Mouse (Mus musculus) ovary, postnatal 10 days (tissue): Measurements from ENCODE around the gene Trim13.
"Not testable (repeated sequence)": the region's sequence is repeated elsewhere in the genome, so short reads cannot be mapped to it uniquely, and the experiment has no call there.

ENCODE experiments used
- DNase-seq: peaks from one replicate; pipeline ENCODE4 v3.0.0; 2022; ENCODE audit warnings: low spot score

The Trim13 gene

GRCm38 (mm10) chr14:61597968-61598367, at the start of gene Trim13:
Gene Trim13, plus strand, starts transcription at chr14:61598247.
- no peak for DNase-seq

DNA sequence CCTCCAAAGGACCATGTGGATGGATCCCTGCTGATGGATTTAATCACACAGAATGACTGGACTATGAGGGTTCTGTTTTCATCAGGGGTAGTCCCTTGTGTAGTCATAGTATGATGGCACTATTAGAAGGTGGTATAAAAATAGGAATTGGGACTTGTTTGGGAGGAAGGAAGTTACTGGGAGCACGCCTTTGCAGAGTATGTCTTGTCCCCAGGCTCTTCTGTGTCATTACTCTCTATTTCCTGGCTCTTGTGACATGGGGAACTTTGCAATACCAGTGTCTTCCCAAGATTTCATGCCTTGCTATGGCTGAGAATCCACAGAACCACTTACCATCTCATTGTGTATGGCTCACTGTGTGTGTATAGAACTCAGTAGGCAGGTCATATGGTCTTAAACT, 49.4 kb upstream of the Trim13 start:
- no peak for DNase-seq

GRCm38 (mm10) chr14:61555931-61556288, 42.1 kb upstream of the Trim13 start:
- no peak for DNase-seq

- DNase-seq, result peak; percentile 85
Measured at GRCm38 (mm10) chr14:61556289-61557147, 41.5 kb upstream of the Trim13 start, which contains the start of gene Spryd7. Gene Spryd7, minus strand, starts transcription at chr14:61556886.

- no peak for DNase-seq
Measured at GRCm38 (mm10) chr14:61558901-61559300, 39.1 kb upstream of the Trim13 start.

DNA sequence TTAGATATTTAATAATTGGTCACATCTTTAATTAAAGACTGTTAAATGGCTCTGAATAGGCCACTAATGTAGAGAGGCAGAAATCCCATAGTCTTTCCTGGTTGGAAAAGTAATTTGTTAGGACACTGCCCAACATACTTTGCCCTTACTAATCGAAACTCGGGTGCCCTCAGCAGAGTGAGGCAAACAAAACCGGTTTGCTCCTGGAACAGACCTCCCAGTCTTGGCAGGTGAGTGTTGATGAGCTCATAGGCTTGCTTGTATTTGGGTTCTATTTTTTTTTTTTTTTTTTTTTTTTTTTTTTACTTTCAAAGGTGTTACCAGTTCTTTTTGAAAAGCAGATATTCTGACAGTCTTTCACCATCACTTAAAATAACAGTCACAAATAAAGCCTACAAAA, 38.2 kb upstream of the Trim13 start:
- DNase-seq, result no peak

DNA sequence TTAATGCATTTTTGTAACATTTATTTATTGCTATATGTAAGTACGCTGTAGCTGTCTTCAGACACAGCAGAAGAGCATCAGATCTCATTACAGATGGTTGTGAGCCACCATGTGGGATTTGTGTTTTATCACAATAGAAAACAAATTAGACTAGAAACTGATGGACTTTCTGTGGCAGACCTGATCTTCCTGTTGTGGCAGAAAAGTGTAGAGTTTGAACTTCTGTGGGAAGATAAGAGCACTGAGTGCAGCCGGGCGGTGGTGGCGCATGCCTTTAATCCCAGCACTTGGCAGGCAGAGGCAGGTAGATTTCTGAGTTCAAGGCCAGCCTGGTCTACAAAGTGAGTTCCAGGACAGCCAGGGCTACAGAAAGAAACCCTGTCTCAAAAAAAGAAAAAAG, 31.8 kb upstream of the Trim13 start:
- not testable (repeated sequence) for DNase-seq

- no peak for DNase-seq
Measured at GRCm38 (mm10) chr14:61569344-61569743, 28.7 kb upstream of the Trim13 start.

DNA sequence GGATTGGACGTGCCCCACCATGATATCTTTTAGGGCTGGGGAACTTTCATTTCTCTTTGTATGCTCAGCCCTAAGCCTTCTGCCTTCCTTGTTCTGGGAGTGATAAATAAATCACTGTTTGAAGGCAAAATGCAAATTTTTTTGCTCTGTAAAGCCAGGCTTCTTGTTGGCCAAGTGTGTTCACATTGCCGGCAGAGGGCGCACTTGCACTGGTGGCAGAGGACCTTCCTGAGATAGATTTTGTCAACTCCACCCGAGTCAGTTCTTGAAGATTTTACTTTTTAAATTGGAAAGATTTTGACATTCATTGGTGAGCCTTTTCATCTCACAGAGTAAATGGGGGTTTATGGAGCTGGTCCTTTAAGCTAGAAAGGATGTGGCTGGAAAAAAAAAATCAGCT, 26.7 kb upstream of the Trim13 start:
- DNase-seq, result peak; percentile 51

DNA sequence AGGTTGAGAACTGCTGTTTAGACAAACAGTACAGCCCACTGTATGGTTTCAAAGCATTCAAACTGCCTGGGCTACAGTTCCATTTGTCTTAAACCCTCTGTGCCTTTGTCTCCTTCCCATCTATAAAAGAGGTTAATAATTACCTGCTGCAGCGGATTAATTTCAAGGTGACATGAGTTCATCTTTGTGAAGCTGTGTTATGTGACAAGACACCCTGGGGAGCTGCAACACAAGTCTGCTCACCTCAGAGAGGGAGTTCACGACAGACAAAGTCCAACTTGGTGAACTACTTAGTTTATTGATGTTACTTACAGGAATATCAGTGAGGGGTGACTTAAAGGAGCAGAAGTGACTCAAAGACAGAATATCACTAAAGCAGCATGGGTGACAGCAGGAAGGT, 25.9 kb upstream of the Trim13 start:
- DNase-seq, result no peak

- DNase-seq, result no peak
Measured at GRCm38 (mm10) chr14:61575066-61575465, 23.0 kb upstream of the Trim13 start.

DNA sequence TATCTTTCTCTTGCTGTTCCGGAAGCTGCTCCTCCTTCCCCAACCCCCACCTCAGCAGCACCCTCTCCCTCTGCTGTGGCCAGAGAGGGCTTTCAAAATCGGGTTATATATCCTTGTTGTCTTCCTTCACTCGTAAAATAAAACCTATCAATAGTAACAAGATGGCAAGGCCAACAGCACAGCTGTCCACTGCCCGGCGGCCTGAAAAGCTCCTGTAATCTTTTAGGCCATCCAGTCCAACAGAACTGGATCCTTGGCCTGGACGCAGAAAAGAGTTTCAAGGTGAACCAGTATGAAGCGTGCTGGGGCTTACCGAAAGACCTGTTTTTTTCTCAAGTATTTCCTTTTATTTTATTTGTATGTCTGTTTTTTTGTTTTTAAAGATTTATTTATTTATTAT, 22.1 kb upstream of the Trim13 start:
- DNase-seq, result no peak

DNA sequence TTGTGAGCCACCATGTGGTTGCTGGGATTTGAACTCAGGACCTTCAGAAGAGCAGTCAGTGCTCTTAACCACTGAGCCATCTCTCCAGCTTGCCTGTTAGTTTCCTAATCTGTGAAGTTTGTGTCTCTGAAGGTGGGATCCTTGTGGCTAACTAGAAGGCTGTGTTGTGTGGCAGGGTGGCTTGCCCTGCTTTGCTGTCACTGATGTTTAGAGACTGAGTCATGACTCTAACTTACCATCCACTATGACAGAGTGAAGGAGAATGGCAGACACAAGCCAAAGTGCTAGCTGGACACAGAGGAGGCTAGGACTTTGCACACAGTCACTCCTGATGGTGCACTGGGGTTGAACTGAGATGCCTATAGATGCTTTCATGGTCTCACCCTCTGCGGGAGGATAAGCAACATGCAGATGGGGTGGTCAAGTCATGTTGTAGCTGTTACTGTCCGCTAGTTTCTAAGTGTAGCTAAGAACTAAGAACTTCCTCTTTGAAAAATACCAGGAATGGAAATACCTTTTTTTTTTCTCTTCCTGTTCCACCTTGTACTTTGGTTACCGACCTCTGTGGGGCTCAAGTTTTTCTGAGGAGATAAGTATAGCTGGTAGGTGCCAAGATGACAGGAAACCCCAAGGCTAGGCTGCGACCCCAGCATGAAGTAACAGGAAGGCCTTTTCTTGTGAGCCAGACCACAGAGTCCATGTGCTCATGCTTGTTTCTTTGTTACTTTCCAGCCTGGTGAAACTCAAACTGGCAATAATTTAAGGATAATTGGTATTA, 8.6 kb upstream of the Trim13 start:
- DNase-seq, result no peak

DNA sequence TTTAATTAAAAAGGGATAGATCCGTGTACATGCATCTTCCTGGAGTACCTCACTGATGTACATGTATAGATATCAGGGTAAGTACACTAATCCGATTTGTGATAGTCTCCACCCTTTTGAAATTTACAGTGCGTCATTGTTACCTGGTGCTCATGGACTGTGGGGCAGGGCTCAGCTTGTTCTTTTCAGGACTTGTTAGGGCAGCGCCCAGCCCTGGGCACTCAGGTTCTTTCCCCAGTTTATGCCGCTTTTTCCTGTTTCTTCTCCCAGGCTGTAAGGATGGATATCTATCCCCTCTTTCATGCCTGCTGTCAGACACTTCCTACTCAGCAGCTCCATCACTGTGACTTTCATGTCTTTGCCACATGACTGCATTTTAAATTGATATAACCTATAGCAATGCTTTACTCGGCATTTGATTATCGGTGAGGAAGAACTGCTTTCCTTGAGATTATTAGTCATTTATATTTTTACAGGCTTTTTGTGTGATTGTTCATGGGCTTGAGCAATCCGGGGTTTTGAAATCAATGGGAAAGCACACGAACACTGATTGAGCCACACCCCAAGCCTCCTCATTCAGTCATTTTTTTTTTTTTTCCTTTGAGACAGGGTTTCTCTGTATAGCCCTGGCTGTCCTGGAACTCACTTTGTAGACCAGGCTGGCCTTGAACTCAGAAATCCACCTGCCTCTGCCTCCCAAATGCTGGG, 1.2 kb upstream of the Trim13 start:
- no peak for DNase-seq

GRCm38 (mm10) chr14:61599057-61599806, 1.2 kb downstream of the Trim13 start:
- peak; percentile 73 for DNase-seq

GRCm38 (mm10) chr14:61601348-61601747, 3.3 kb downstream of the Trim13 start:
- no peak for DNase-seq

GRCm38 (mm10) chr14:61603069-61603755, 5.2 kb downstream of the Trim13 start:
- no peak for DNase-seq

GRCm38 (mm10) chr14:61604081-61604480, 6.0 kb downstream of the Trim13 start:
- no peak for DNase-seq

- DNase-seq, result not testable (repeated sequence)
Measured at GRCm38 (mm10) chr14:61606088-61606487, 8.0 kb downstream of the Trim13 start.

DNA sequence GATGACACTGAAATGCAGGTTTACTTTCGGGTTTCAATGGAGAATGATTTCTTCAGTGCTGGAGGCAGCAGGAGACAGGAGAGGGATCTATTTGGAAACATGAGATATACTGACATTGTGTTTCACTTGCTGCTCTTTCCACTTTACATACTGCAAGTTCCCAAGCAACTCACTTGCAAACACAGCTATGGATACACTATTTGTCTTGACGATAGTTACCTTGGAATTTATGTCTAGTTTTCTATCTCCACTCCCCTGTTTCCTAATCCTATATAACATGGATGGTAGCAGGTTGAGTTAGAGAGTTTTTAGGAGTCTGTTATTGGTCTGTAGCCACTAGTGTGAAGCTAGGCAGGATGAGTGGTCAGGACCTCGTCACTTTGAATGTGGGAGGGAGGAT, 9.1 kb downstream of the Trim13 start, which contains the start of gene Kcnrg:
TSS of gene Kcnrg (plus strand) at position 301 of the 400 bp plus-strand sequence.
- DNase-seq, result no peak

- no peak for DNase-seq
Measured at GRCm38 (mm10) chr14:61611766-61612165, 13.7 kb downstream of the Trim13 start.
